Mouse (Mus musculus): ENCODE results near the gene Gm20219. TPM values are rescaled to one million over a fixed set of nuclear protein-coding genes. Genes with fewer than 3 reads are reported as not detected.

Gene Gm20219
- polyA plus RNA-seq, 1 experiment from 2014 or later, result 1.4 TPM

DNA sequence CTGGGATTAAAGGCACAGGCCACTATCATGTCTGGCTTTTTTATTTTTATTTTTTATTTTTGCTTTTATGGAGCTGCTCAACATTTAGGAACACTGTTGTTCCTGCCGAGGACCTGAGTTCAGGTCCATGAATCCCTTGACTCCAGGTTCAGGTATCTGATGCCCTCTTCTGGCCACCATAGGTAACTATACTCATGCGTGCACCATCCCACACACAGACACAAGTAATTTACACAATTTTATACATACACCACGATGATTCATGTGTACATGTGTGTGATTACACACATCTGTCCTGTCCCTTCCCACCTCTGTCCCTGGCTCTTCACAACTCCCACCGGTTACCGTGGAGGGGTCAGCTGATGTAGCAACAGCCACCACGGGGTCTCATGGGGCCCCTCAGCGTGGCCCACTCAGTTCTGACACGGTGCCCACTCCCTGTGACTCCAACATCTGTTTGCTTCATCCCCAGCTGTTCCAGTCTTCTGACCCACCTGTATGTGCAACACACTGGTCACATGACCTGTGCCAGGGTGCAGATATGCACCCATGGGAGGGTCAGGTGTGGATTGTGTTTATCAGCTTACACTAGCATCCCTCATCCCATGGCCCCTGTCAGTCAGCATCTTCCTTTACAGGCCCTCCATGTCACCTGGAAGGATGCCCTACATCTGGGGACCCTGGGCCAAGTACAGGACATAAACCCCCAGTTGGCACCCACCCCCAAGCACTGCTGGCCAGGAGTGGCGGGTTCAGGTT, 6.2 kb downstream of the Gm20219 start:
- Histone ChIP-seq H3K4me3 (ENCODE audit: low read length) (no peak overlapping the region), H3K27ac (ENCODE audit: low read length) (no peak overlapping the region), H3K27me3 (replicated peaks; ENCODE audit: control insufficient read depth, insufficient read depth, low read length) (no peaks in the 10 kb centered on the region), H3K9ac (ENCODE audit: low read depth, low read length) (no peak overlapping the region), H3K36me3 (ENCODE audit: control insufficient read depth, insufficient read depth, low read length) (no peaks in the 10 kb centered on the region), H3K9me3 (ENCODE audit: control insufficient read depth, low read length) (peaks cover 5% of the 10 kb centered on the region; the same call in 1 of the 2 replicates), H3K4me2 (ENCODE audit: low read depth, low read length) (no peak overlapping the region), H3K4me1 (ENCODE audit: control insufficient read depth, insufficient read depth, low read length) (no peaks in the 10 kb centered on the region)
- 64% methylated on average over 9 of the region's 9 CpGs for WGBS
- ATAC-seq, result no peak

DNA sequence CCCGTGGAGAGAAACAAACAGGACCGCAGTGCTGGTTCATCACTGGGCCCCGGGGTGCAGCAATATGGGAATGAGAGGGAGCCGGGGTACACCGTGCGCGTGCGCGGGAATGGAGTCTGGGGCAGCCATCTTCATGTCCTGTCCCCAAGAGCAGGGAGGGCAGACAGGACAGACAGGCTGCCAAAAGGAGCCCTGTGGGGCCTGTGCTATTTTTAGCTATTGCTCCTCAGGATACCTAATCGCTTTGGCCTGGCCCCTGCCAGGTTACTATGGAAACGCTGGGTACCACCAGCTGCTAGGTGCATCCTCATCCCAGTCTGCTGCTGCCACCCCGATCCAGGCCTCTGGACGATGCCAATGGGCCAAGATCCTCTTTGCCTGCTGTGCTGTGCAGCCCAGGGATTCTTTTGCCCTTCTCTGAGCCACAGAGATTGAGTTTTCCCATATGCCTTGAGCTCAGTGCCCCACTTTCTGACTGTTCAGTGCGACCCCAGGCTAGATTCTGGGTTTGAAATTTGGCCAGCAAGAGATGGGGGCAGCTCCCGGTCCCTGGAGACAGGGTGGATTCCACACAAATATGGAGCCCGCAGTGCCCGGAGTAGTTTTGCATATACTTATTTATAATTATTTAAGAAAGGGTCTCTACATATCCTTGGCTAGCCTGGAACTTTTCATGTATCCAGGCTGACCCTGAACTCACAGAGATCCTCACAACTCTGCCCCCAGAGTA, 6.9 kb downstream of the Gm20219 start:
- no peak for ATAC-seq
- H3K27me3 ChIP-seq (replicated peaks; ENCODE audit: control insufficient read depth, insufficient read depth, low read length), result no peaks in the 10 kb centered on the region
- no peaks in the 10 kb centered on the region for H3K36me3 ChIP-seq (ENCODE audit: control insufficient read depth, insufficient read depth, low read length)
- H3K27ac ChIP-seq (ENCODE audit: low read length), result no peak overlapping the region
- WGBS, result 70% methylated on average over 17 of the region's 17 CpGs
- H3K9ac ChIP-seq (ENCODE audit: low read depth, low read length), result no peak overlapping the region
- H3K4me2 ChIP-seq (ENCODE audit: low read depth, low read length), result no peak overlapping the region
- H3K9me3 ChIP-seq (ENCODE audit: control insufficient read depth, low read length), result 0 out of 2 replicates have a peak, but pooled peaks cover 2% of the 10 kb centered on the region
- H3K4me1 ChIP-seq (ENCODE audit: control insufficient read depth, insufficient read depth, low read length), result no peaks in the 10 kb centered on the region
- no peak overlapping the region for H3K4me3 ChIP-seq (ENCODE audit: low read length)

DNA sequence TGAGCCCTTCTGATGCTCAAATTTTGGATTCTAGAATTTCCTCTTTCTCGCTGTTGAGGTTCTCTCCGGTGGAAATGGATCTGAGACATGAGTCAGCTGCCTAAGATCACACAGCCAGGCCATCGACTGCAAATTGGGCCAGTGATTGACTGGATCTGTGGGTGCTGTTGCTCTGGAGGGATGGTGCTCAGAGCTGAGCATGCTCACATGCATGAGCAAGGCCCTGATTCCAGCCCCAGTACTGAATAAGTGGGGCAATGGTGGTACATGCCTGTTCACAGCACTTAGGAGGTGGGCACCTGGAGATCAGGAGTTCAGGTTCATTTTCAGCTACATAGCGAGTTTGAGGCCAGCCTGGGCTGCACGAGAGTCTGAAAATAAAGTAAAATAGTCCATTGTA, 7.6 kb downstream of the Gm20219 start:
- 0 out of 2 replicates have a peak, but pooled peaks cover 2% of the 10 kb centered on the region for H3K9me3 ChIP-seq (ENCODE audit: control insufficient read depth, low read length)
- WGBS, result 79% methylated on average over 5 of the region's 5 CpGs
- H3K27me3 ChIP-seq (replicated peaks; ENCODE audit: control insufficient read depth, insufficient read depth, low read length), result no peaks in the 10 kb centered on the region
- no peaks in the 10 kb centered on the region for H3K4me1 ChIP-seq (ENCODE audit: control insufficient read depth, insufficient read depth, low read length)
- no peaks in the 10 kb centered on the region for H3K36me3 ChIP-seq (ENCODE audit: control insufficient read depth, insufficient read depth, low read length)
- no peak overlapping the region for H3K4me3 ChIP-seq (ENCODE audit: low read length)
- no peak overlapping the region for H3K27ac ChIP-seq (ENCODE audit: low read length)
- no peak for ATAC-seq
- no peak overlapping the region for H3K4me2 ChIP-seq (ENCODE audit: low read depth, low read length)
- no peak overlapping the region for H3K9ac ChIP-seq (ENCODE audit: low read depth, low read length)

DNA sequence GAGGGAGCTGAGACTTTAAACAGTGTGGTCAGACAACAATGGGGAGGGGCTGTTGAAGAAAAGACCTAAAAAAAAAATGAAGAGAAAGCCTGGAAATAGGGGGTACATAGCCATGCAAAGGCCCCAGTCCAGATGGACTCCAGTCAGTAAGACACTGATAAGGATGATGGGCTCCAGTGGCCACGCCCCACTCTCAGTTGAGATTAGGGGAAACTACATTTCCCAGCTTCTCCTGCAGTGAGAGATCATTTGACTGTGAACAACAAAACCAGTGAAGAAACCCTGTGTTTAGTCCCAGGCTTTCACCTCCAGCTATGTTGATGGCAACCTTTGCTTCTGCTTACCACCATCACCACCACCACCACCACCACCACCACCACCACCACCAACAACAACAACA, 8.2 kb downstream of the Gm20219 start:
- no peak for ATAC-seq
- Histone ChIP-seq H3K27ac (ENCODE audit: low read length) (no peak overlapping the region), H3K4me1 (ENCODE audit: control insufficient read depth, insufficient read depth, low read length) (no peaks in the 10 kb centered on the region), H3K36me3 (ENCODE audit: control insufficient read depth, insufficient read depth, low read length) (no peaks in the 10 kb centered on the region), H3K9ac (ENCODE audit: low read depth, low read length) (no peak overlapping the region), H3K4me3 (ENCODE audit: low read length) (no peak overlapping the region), H3K9me3 (ENCODE audit: control insufficient read depth, low read length) (0 out of 2 replicates have a peak, but pooled peaks cover 2% of the 10 kb centered on the region), H3K4me2 (ENCODE audit: low read depth, low read length) (no peak overlapping the region), H3K27me3 (replicated peaks; ENCODE audit: control insufficient read depth, insufficient read depth, low read length) (no peaks in the 10 kb centered on the region)
- WGBS, result 67% methylated on average over 1 of the region's 1 CpGs

DNA sequence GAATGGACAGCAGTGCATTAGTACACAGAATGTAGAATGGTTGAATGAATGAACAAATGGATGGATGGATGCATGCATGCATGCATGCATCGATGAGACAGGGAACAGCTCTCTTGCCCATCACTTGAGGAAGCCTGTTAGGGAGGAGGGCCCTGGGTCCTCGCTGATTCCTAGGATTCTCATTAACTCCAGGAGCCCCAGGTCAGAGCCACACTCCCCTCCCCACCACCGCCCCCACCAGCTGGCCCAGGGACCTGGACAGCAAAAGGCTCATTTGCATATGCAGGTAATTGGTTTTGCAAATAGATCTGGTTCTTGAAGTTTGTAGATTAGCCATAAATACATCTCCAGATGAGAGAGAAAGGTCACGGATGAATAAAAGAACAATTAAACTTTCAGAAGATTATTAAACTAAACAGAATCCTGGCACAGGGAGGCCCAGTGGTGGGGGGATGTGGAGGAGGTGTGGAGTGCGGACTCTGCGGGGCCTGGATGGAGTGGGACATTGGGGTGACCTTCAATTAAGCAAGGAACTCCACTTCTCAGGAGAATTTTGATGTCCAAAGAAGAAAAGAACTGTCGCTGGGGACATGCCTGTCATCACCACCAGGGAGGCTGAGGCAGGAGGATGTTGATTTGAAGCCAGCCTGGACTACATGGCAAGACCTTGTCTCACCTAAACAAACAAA, 9.3 kb downstream of the Gm20219 start:
- no peaks in the 10 kb centered on the region for H3K27me3 ChIP-seq (replicated peaks; ENCODE audit: control insufficient read depth, insufficient read depth, low read length)
- WGBS, result 77% methylated on average over 7 of the region's 7 CpGs
- no peak overlapping the region for H3K4me2 ChIP-seq (ENCODE audit: low read depth, low read length)
- 0 out of 2 replicates have a peak, but pooled peaks cover 2% of the 10 kb centered on the region for H3K9me3 ChIP-seq (ENCODE audit: control insufficient read depth, low read length)
- no peak for ATAC-seq
- no peaks in the 10 kb centered on the region for H3K36me3 ChIP-seq (ENCODE audit: control insufficient read depth, insufficient read depth, low read length)
- no peaks in the 10 kb centered on the region for H3K4me1 ChIP-seq (ENCODE audit: control insufficient read depth, insufficient read depth, low read length)
- no peak overlapping the region for H3K27ac ChIP-seq (ENCODE audit: low read length)
- no peak overlapping the region for H3K4me3 ChIP-seq (ENCODE audit: low read length)
- no peak overlapping the region for H3K9ac ChIP-seq (ENCODE audit: low read depth, low read length)

DNA sequence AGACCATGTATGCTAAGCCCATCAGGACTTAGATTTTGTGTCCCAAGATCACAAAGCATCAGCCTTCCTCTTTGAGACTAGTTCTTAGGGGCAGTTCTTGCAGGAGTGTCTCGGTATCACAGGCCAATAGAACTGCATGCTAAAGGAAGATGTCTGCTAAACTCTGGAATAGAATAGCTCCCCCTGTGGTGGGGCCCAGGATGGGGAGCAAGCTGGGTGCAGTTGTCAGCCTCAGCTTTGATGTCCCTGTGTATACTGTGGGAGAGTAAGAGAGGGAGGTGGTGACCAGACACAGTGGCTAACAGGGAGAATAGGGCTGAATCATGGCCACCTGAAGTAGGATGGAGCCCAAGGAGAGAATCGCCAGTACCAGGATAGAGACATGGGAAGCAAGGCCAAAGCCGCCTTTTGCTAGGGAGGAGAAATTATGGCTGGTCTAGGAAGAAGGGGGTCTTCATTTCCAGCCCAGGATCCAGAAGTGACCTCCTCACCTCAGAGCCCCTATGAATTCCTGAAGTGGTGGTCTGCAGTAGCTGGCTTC, 10.4 kb downstream of the Gm20219 start:
- Histone ChIP-seq H3K9me3 (ENCODE audit: control insufficient read depth, low read length) (0 out of 2 replicates have a peak, but pooled peaks cover 2% of the 10 kb centered on the region), H3K9ac (ENCODE audit: low read depth, low read length) (no peak overlapping the region), H3K36me3 (ENCODE audit: control insufficient read depth, insufficient read depth, low read length) (no peaks in the 10 kb centered on the region), H3K27me3 (replicated peaks; ENCODE audit: control insufficient read depth, insufficient read depth, low read length) (no peaks in the 10 kb centered on the region), H3K4me2 (ENCODE audit: low read depth, low read length) (no peak overlapping the region), H3K27ac (ENCODE audit: low read length) (no peak overlapping the region), H3K4me1 (ENCODE audit: control insufficient read depth, insufficient read depth, low read length) (no peaks in the 10 kb centered on the region), H3K4me3 (ENCODE audit: low read length) (no peak overlapping the region)
- 77% methylated on average over 3 of the region's 3 CpGs for WGBS
- no peak for ATAC-seq

DNA sequence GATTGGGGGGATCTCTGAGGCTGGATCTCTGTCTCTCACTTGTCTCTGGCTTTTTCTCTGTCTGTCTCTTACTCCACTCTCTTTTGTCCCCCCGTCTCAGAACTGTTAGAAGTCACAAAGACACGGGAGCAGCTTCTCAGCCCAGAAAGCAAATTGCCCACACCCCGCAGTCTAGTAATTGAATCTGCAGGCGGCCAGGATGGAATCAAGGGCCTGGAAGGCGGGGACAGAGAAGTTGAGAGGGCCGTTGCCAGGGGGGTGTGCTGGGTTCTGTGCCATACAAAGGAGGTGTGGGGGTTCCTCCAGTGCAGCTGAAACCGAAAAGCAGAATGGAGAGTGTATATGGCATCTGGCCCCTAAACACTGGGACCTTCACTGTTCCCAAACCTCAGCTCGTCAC, 11.5 kb downstream of the Gm20219 start:
- no peaks in the 10 kb centered on the region for H3K36me3 ChIP-seq (ENCODE audit: control insufficient read depth, insufficient read depth, low read length)
- no peak overlapping the region for H3K4me2 ChIP-seq (ENCODE audit: low read depth, low read length)
- H3K4me1 ChIP-seq (ENCODE audit: control insufficient read depth, insufficient read depth, low read length), result no peaks in the 10 kb centered on the region
- WGBS, result 52% methylated on average over 8 of the region's 8 CpGs
- no peak for ATAC-seq
- H3K9ac ChIP-seq (ENCODE audit: low read depth, low read length), result no peak overlapping the region
- H3K27ac ChIP-seq (ENCODE audit: low read length), result no peak overlapping the region
- H3K9me3 ChIP-seq (ENCODE audit: control insufficient read depth, low read length), result no peaks in the 10 kb centered on the region
- H3K27me3 ChIP-seq (replicated peaks; ENCODE audit: control insufficient read depth, insufficient read depth, low read length), result no peaks in the 10 kb centered on the region
- no peak overlapping the region for H3K4me3 ChIP-seq (ENCODE audit: low read length)

DNA sequence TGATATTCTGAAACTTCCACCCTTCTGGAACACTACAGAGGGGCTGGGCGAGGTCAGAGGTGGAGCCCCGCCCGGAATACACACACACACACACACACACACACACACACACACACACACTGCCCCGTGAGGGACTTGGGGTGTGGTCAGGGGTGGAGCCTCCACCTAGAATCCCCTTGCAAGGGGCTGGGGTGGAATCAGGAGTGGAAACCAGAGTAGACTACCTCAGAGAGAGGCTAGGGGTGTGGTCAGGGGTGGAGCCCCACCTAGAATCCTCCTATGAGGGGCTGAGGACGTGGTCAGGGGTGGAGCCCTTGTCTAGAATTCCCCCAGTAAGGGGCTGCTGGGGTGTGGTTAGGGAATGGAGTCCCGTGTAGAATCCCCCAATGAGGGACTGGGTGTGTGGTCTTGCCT, 13.6 kb downstream of the Gm20219 start:
- H3K27ac ChIP-seq (ENCODE audit: low read length), result no peak overlapping the region
- WGBS, result 32% methylated on average over 6 of the region's 6 CpGs
- peak; percentile 55 for ATAC-seq

DNA sequence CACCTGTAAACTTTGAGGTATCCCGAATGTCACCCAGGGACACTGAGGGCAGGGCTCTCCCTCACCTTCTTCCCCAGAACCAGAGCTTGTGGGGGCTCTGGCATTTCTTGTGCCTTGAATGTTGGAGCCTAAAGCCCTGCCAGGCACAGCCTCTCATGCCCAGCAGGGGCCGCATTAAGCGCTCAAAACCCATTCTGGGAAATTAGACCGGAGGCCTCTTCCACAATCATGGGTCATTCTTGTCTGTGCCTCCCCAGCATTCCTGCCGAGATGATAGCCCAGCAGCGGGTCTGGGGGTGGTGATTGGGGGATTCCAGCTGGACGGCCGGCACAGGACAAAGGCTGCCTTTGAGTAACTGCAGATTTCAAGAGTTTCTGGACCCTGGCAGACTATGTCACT, 16.3 kb downstream of the Gm20219 start:
- Histone ChIP-seq H3K27me3 (replicated peaks; ENCODE audit: control insufficient read depth, insufficient read depth, low read length) (no peaks in the 10 kb centered on the region), H3K4me2 (ENCODE audit: low read depth, low read length) (no peak overlapping the region), H3K4me3 (ENCODE audit: low read length) (no peak overlapping the region), H3K4me1 (ENCODE audit: control insufficient read depth, insufficient read depth, low read length) (no peaks in the 10 kb centered on the region), H3K36me3 (ENCODE audit: control insufficient read depth, insufficient read depth, low read length) (no peaks in the 10 kb centered on the region), H3K9me3 (ENCODE audit: control insufficient read depth, low read length) (no peaks in the 10 kb centered on the region), H3K27ac (ENCODE audit: low read length) (no peak overlapping the region), H3K9ac (ENCODE audit: low read depth, low read length) (no peak overlapping the region)
- no peak for ATAC-seq
- WGBS, result 43% methylated on average over 8 of the region's 8 CpGs

More for the DNA sequence above, 13.6 kb downstream of the Gm20219 start:
- Histone ChIP-seq H3K4me1 (ENCODE audit: control insufficient read depth, insufficient read depth, low read length) (no peaks in the 10 kb centered on the region), H3K4me3 (ENCODE audit: low read length) (no peak overlapping the region), H3K4me2 (ENCODE audit: low read depth, low read length) (no peak overlapping the region), H3K9me3 (ENCODE audit: control insufficient read depth, low read length) (no peaks in the 10 kb centered on the region), H3K36me3 (ENCODE audit: control insufficient read depth, insufficient read depth, low read length) (no peaks in the 10 kb centered on the region), H3K27me3 (replicated peaks; ENCODE audit: control insufficient read depth, insufficient read depth, low read length) (no peaks in the 10 kb centered on the region), H3K9ac (ENCODE audit: low read depth, low read length) (no peak overlapping the region)
